Mouse (Mus musculus): ENCODE data around the gene Dusp16.

DNA sequence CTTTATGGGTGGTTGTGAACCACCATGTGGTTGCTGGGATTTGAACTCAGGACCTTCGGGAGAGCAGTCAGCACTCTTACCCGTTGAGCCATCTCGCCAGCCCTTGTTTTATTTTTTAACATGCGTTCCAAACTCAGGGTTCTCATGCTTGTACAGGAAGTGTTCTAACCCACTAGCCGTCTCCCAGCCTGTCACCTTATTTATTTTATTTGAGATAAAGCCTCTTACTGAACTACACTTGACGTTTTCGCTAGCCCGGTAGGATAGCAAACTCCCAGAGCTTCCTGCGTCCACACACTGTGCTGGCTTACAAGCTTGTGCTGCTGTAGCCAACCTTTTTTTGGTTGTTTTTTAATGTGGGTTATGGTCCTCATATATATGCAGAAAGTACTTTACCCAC lies 126.6 kb downstream of the Dusp16 start:
- TF ChIP-seq POLR2A (IDR thresholded peaks at IDR 0.05; ENCODE audit: insufficient read length, low read depth) (no peak), MYOD1 (IDR thresholded peaks at IDR 0.05; ENCODE audit: control insufficient read depth in 1 of 3, insufficient read length in 2 of 3, low read depth in 2 of 3) (no peak)
